Mouse (Mus musculus) CH12.LX (cell line): ENCODE measurements around the gene Hmox1. TPM values are rescaled to one million over a fixed set of nuclear protein-coding genes. Genes with fewer than 3 reads are reported as not detected.
A peak's percentile ranks its signal among the peaks of the same experiment; 100 is the strongest.

Experiments
- DNase-seq: peaks from one replicate; pipeline ENCODE4 v3.0.0-alpha.2; 2013; ENCODE audit errors: extremely low read depth
- H3K27ac ChIP-seq: 2 replicates; pipeline ENCODE4 v1.5.1; 2012; ENCODE audit warnings: low read depth, mild to moderate bottlenecking, control low read depth, moderate library complexity; ENCODE audit not compliant: insufficient read depth
- H3K27me3 ChIP-seq: replicated peaks from 2 replicates; pipeline ENCODE3; 2012; ENCODE audit warnings: inconsistent platforms
- H3K36me3 ChIP-seq, 2 experiments: replicated peaks in 1 of 2; 2 replicates each; pipeline versions ENCODE3 to v1.6.1; 2012; ENCODE audit warnings: inconsistent platforms in 1 of 2, low read length in 1 of 2, mild to moderate bottlenecking in 1 of 2, mixed read lengths in 1 of 2, moderate library complexity in 1 of 2; ENCODE audit not compliant: control insufficient read depth in 1 of 2, insufficient read depth in 1 of 2
- H3K4me1 ChIP-seq, 2 experiments: 2 replicates each; pipeline ENCODE4 v1.6.1; 2012; ENCODE audit warnings: inconsistent platforms in 1 of 2, moderate library complexity in 1 of 2; ENCODE audit not compliant: insufficient read depth in 2 of 2, control insufficient read depth in 1 of 2
- H3K4me2 ChIP-seq: 2 replicates; pipeline ENCODE4 v1.6.1; 2012; ENCODE audit warnings: low read depth, mild to moderate bottlenecking, control low read depth; ENCODE audit not compliant: poor library complexity, insufficient read depth, severe bottlenecking
- H3K4me3 ChIP-seq, 3 experiments: fragments of 150-350 bp in 1 of 3; sonication (generic) in 1 of 3; replicated peaks in 1 of 3; 2 replicates each; pipeline versions ENCODE3 to v1.5.1; 2011 to 2012; ENCODE audit warnings: low read depth in 2 of 3, low read length in 2 of 3, mild to moderate bottlenecking in 2 of 3, moderate library complexity in 2 of 3, control low read depth in 1 of 3, improper control_type of control experiment in 1 of 3, inconsistent platforms in 1 of 3, mixed read lengths in 1 of 3; ENCODE audit not compliant: poor library complexity in 1 of 3
- H3K79me2 ChIP-seq: replicated peaks from 2 replicates; pipeline ENCODE4 v1.6.1; 2012; ENCODE audit warnings: mild to moderate bottlenecking, moderate library complexity; ENCODE audit not compliant: control insufficient read depth, poor library complexity, insufficient read depth, severe bottlenecking; ENCODE audit errors: extremely low read depth
- H3K9ac ChIP-seq: 2 replicates; pipeline ENCODE4 v1.6.1; 2012; ENCODE audit warnings: low read depth, mild to moderate bottlenecking, control low read depth, moderate library complexity; ENCODE audit not compliant: insufficient read depth
- H3K9me3 ChIP-seq: replicated peaks from 2 replicates; pipeline ENCODE3; 2012; ENCODE audit warnings: low read length, inconsistent platforms, mixed read lengths
- BHLHE40 ChIP-seq: IDR thresholded peaks from 2 replicates; pipeline ENCODE4 v1.6.1; 2011; ENCODE audit warnings: mild to moderate bottlenecking, low read depth, low read length, improper control_type of control experiment
- CHD1 ChIP-seq: IDR thresholded peaks from 2 replicates; pipeline ENCODE4 v1.6.1; 2012; ENCODE audit warnings: low read depth, low read length, improper control_type of control experiment, inconsistent platforms
- CTCF ChIP-seq, 2 experiments: IDR thresholded peaks in 1 of 2; conservative IDR thresholded peaks in 1 of 2; 2 replicates each; pipeline ENCODE4 v1.5.1; 2011 to 2012; ENCODE audit warnings: low read depth in 2 of 2, low read length in 2 of 2, improper control_type of control experiment in 1 of 2, inconsistent platforms in 1 of 2, mild to moderate bottlenecking in 1 of 2, moderate library complexity in 1 of 2
- ELF1 ChIP-seq: IDR thresholded peaks from 2 replicates; pipeline ENCODE4 v1.6.1; 2014; ENCODE audit warnings: low read depth, mild to moderate bottlenecking, inconsistent platforms, low read length, improper control_type of control experiment
- EP300 ChIP-seq: IDR thresholded peaks from 2 replicates; pipeline ENCODE4 v1.6.1; 2011; ENCODE audit warnings: low read length, improper control_type of control experiment
- ETS1 ChIP-seq: conservative IDR thresholded peaks from 2 replicates; pipeline ENCODE4 v1.6.1; 2012; ENCODE audit warnings: low read depth, mild to moderate bottlenecking, inconsistent platforms, low read length, improper control_type of control experiment, moderate library complexity
- JUN ChIP-seq: IDR thresholded peaks from 2 replicates; pipeline ENCODE4 v1.6.1; 2011; ENCODE audit warnings: low read depth, mild to moderate bottlenecking, low read length, improper control_type of control experiment, moderate library complexity; ENCODE audit not compliant: insufficient read depth
- NRF1 ChIP-seq: IDR thresholded peaks from 2 replicates; pipeline ENCODE4 v1.6.1; 2014; ENCODE audit warnings: low read depth, mild to moderate bottlenecking, inconsistent platforms, low read length, improper control_type of control experiment, moderate library complexity
- PAX5 ChIP-seq: IDR thresholded peaks from 2 replicates; pipeline ENCODE4 v1.6.1; 2012; ENCODE audit warnings: low read length, inconsistent platforms, mixed read lengths
- RCOR1 ChIP-seq: conservative IDR thresholded peaks from 2 replicates; pipeline ENCODE4 v1.6.1; 2012; ENCODE audit warnings: low read depth, mild to moderate bottlenecking, inconsistent platforms, low read length, improper control_type of control experiment
- SIN3A ChIP-seq: IDR thresholded peaks from 2 replicates; pipeline ENCODE4 v1.6.1; 2012; ENCODE audit warnings: low read length, improper control_type of control experiment, inconsistent platforms
- SMC3 ChIP-seq: IDR thresholded peaks from 2 replicates; pipeline ENCODE4 v1.6.1; 2011; ENCODE audit warnings: low read depth, low read length, improper control_type of control experiment
- TCF12 ChIP-seq: IDR thresholded peaks from 2 replicates; pipeline ENCODE4 v1.6.1; 2014; ENCODE audit warnings: low read depth, mild to moderate bottlenecking, inconsistent platforms, low read length, improper control_type of control experiment
- UBTF ChIP-seq: IDR thresholded peaks from 2 replicates; pipeline ENCODE4 v1.6.1; 2012; ENCODE audit warnings: low read depth, mild to moderate bottlenecking, inconsistent platforms, low read length, improper control_type of control experiment, moderate library complexity
- USF1 ChIP-seq: IDR thresholded peaks from 2 replicates; pipeline ENCODE4 v1.6.1; 2014; ENCODE audit warnings: low read depth, mild to moderate bottlenecking, inconsistent platforms, low read length, improper control_type of control experiment
- USF2 ChIP-seq: conservative IDR thresholded peaks from 2 replicates; pipeline ENCODE4 v1.6.1; 2011; ENCODE audit warnings: low read depth, low read length, improper control_type of control experiment
- ZMIZ1 ChIP-seq: IDR thresholded peaks from 2 replicates; pipeline ENCODE4 v1.6.1; 2012; ENCODE audit warnings: low read depth, mild to moderate bottlenecking, inconsistent platforms, low read length, improper control_type of control experiment
- dilution Hi-C: fragments of 300-500 bp; cut with MboI; formaldehyde crosslinking; loops from 2 replicates; pipeline ENCODE4 v1.14.3; 2020; ENCODE audit warnings: low sequenced_read_pairs; ENCODE audit not compliant: extremely low pct_unique_long_range_greater_than_20kb, extremely low pct_ligation_motif_present
- in situ Hi-C: fragments of 300-500 bp; cut with MboI; formaldehyde crosslinking; loops from 3 replicates; pipeline ENCODE4 v1.14.3; 2019; ENCODE audit warnings: low sequenced_read_pairs, low pct_ligation_motif_present, low pct_unique_long_range_greater_than_20kb, mixed read lengths
- polyA plus RNA-seq: library from polyadenylated mRNA; unstranded; fragments of >175 nt; gene quantifications from 2 replicates; pipeline ENCODE4 v1.2.1, GENCODE M21; 2012; ENCODE audit warnings: low read depth; ENCODE audit not compliant: insufficient read length
- total RNA-seq, 2 experiments: library from RNA; depleted of rRNA; stranded (reverse); fragments of 300-350 nt in 1 of 2; fragments of >200 nt in 1 of 2; gene quantifications; 2 replicates each; pipeline ENCODE4 v1.2.3; 2012 to 2014

The Hmox1 gene
- total and polyA plus RNA-seq, 3 experiments = 39.7 to 92.2 (median 67.3) TPM

DNA sequence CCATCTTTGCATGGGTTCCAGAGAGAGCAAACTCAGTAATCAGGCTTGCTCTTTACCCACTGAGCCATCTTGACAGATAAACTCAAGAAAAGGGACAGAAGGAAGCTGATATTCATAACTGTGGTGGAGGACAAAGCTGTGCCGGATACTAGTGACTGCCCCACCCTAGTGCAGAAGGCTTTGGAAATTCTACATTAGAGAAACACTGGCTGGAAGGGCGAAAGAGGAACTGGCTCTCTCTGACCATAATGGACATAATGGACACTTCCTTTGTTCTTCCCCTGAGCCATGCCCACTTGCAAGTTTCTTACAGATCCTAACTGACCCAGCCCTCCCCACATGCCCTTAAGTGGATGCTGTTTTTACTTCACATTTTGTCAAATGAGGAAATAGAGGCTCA lies 7.4 kb upstream of the Hmox1 start:
- H3K4me3 ChIP-seq = no peak overlapping the region
- H3K36me3 ChIP-seq = no peaks in the 10 kb centered on the region
- no peak overlapping the region for H3K27ac ChIP-seq
- DNase-seq = no peak
- H3K4me1 ChIP-seq = peaks cover 34 to 69% of the 10 kb centered on the region in 2 experiments
- no peak overlapping the region for H3K4me2 ChIP-seq
- TF ChIP-seq CTCF (conservative IDR thresholded peaks at IDR 0.05 in 1 of 2, IDR thresholded peaks at IDR 0.05 in 1 of 2; ENCODE audit: low read depth in 2 of 2, low read length in 2 of 2) (no peak), EP300 (0 out of 2 replicates have a peak, but pooled peaks have one; percentile 39), NRF1 (no peak), ETS1 (no peak)
- H3K9ac ChIP-seq = no peak overlapping the region
- no peaks in the 10 kb centered on the region for H3K9me3 ChIP-seq
- in situ Hi-C loops (no loop called here), dilution Hi-C loops (no loop called here)
- H3K27me3 ChIP-seq = no peaks in the 10 kb centered on the region
- H3K79me2 ChIP-seq = no peaks in the 10 kb centered on the region

DNA sequence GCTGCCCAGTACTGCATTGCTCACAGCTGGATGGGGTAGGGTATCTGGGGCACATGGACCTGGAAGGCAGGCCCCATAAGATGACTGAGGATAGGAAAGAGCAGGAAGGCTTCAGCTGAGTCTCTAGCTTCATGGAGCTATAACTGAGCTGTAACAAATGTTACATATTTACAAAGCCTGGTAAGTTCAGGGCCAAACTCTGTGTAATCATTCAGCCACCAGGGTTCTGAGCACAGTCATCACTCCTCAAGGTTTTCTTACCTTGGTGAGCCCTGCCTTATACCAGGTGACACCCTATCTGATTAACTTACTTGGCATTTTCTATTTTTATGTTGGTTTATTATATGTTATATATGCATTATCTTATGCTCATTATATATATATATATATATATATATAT lies 6.3 kb upstream of the Hmox1 start:
- H3K9ac ChIP-seq = no peak overlapping the region
- peaks cover 26 to 61% of the 10 kb centered on the region in 2 experiments for H3K4me1 ChIP-seq
- H3K4me2 ChIP-seq = no peak overlapping the region
- H3K9me3 ChIP-seq = no peaks in the 10 kb centered on the region
- no peak for DNase-seq
- no peaks in the 10 kb centered on the region for H3K79me2 ChIP-seq
- no peaks in the 10 kb centered on the region for H3K27me3 ChIP-seq
- dilution Hi-C loops = no loop called here
- H3K4me3 ChIP-seq = no peak overlapping the region
- H3K36me3 ChIP-seq = no peaks in the 10 kb centered on the region
- no peak for TF ChIP-seq ZMIZ1
- TF ChIP-seq UBTF = no peak
- TF ChIP-seq RCOR1 = no peak
- TF ChIP-seq PAX5 = no peak
- no peak for TF ChIP-seq BHLHE40
- TF ChIP-seq TCF12 = no peak
- no peak for TF ChIP-seq JUN
- TF ChIP-seq CHD1 = no peak
- TF ChIP-seq EP300 = no peak
- TF ChIP-seq SIN3A = no peak
- TF ChIP-seq USF1 = no peak
- TF ChIP-seq USF2 = no peak
- TF ChIP-seq NRF1 = no peak
- no peak for TF ChIP-seq SMC3
- TF ChIP-seq ELF1 = no peak
- no peak overlapping the region for H3K27ac ChIP-seq
- in situ Hi-C loops = no loop called here
